Mouse (Mus musculus) thymus, postnatal 4 days (tissue): ENCODE results near the gene Sc5d.

Experiments
- DNase-seq: peaks from one replicate; pipeline ENCODE4 v3.0.0; 2021

Sc5d gene

DNA sequence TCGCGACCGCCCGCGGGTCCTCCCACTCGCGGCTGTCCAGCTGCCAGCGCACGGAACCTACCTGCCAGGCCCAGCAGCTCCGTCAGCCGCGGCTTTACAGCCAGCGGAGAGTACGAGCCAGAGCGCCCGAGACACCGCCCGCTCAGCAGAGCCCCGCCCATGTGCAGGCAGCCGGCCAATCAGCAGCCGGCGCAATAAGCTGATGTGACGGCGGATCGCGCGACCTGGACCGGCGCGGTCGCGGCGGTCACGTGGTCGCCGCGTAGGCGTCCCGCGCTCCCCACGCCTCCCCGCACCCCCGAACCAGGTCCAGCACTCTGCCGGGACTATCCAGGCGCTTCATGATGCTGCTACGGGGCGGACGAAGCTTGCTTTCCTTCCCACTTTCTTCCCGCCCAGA, at the start of gene Sc5d:
Sc5d (minus strand) TSS at position 112 of the 400 bp plus-strand sequence.
- peak; percentile 92 for DNase-seq

DNA sequence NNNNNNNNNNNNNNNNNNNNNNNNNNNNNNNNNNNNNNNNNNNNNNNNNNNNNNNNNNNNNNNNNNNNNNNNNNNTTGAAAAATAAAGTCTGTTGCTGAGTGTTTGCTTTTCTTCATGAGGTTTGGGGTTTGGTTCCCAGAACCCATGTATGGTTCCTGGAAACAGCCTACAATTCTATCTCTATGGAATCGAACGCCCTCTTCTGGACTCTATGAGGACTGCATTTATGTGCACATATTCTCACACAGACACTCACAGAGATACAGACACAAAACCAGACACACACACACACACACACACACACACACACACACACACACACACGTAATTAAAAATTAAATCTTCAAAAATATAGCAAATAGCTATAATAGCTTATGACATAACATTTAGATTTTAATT, 47.3 kb upstream of the Sc5d start:
- DNase-seq: no peak

DNA sequence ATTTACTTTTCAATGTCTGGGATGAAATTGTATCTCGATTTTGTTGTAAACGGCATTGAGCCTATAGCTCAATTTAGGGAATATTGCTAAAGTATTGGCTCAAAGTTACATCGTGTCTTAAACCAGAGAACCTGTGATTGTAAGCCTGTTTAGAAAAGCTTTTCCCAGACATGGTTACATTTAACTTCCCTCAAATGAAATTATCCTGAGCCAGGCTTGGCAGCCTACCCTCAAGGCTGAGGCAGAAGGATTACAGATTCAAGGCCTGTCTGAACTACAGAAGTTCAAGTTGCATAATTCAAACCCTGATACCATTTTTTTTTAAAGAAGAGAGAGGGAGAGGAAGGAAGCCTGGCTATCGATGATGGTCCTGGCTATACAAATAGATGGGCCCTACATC, 39.8 kb upstream of the Sc5d start:
- no peak for DNase-seq

DNA sequence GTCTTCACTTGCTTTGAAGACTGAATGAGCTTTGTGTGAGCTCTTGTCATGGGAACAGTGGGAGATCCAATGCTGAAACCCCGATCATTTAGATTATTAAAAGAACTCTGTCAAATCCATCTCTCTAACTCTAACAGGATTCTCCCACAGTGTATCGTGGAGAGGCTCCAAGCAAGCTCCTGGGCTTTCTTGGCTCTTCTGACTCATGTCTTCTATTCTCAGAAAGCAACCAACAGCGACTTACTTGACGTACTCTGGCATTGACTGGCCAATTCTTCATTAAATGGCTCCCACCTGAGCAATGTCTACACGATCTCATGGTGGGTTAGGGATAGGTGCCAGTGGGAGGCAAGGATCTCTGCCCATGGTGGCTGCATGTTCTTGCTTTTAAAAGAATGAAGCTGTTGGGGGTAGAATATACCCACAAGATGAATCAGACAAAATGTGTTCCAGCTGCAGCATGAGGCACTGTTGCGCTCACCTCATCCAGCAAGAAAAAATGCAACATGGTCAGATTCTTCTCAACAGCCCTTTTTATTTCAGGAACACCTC, 37.1 kb upstream of the Sc5d start:
- DNase-seq: no peak

DNA sequence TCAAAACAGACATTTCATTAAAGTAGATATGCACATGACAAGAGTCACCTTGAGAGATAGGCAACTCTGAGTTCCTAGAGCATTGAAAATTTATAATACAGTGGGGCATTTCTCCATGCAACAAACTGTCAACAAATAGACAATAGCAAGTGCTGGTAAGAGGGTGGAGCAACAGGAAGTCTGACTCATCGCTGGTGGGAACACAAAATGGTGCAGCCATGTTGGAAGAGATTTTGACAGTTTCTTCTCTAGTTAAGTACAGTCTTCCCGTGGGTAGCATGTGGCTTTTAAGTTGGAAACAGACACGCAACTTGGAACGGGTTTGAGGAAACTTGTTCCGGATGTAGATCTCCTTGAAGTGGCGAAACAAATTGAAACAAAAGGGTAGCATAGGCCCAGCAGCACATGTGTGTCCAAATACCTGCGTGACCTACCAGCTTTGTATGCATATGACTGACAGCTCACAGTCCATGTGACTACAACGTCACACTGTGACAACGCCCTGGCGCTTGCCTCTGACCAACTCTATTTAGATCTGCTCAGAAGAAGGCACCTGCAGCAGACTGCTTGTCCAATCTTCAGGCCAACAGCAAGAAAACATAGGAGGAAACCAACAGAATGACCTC, 32.4 kb upstream of the Sc5d start:
- DNase-seq: no peak

DNA sequence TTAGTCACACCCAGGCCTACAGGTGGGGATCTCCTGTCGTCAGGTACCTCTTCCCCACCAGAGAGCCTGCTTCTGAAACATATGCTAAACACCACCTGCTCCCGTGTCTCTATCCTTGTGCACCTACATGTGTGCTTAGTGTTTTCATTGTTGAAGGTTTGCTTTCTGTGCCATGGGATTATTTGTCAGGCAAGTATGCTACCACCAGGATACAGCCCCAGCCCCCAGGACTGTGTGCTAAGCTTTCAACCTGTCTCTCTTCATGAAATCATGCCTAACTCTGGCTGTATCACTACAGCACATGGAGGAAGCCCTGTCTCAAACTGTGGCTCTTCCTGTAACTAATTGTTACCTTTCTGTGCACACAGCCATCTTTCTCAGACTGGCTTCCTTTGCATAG, 30.1 kb upstream of the Sc5d start:
- no peak for DNase-seq

DNA sequence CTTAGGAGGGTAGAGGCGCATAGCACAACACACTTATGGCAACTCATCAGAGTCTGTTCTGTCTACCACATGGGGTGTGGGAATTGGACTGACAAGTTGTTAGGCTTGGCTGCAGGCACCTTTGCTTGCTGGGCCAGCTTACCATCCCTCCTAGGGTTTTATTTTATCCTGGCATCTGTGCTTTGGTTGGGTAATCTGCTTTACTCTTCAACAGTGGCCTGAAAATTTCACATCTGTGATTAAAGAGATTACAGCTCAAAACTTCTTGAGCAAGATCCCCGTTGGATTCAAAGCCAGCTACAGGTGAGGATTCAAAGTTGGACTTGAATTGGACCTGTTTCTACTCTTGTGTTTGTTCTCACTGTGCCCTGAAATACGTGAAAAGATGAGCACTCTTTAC, 29.5 kb upstream of the Sc5d start:
- no peak for DNase-seq

DNA sequence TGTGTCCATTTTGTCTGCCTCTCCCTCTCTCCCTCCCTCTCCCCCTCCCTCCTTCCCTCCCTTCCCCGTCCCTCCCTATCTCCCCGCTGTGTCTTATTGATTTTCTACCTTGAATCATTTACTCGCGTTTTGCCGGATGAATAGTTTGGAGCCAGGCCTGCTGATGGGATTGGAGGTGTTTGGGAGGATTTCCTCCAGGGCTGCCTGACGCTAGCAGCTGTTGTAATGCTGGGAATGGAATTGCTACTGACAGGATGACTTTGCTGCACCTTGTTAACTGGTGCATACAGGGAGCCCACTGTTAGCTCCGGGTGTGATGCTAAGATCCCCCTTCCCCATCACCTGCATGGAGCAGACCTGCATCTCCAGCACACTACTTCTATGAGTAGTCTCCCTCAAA, 29.0 kb upstream of the Sc5d start:
- no peak for DNase-seq

DNA sequence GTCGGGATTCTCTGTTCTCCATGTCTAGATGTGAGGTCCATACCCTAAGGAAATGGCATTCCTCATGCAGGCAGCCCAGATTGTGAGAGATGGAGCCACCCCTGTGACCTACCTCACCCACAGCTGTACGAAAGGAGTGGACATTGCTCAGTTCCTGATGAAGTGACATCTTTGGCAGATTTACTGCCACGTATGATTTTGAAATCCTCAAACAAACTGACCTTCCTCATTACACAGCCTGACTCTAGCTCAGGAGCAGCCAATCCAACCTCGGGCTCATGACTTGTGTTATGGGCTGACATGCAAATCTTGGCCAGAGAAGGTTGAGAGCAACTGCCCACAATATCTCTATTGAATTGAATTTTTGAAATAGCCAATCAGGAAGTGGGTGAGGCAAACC, 15.6 kb upstream of the Sc5d start:
- no peak for DNase-seq

DNA sequence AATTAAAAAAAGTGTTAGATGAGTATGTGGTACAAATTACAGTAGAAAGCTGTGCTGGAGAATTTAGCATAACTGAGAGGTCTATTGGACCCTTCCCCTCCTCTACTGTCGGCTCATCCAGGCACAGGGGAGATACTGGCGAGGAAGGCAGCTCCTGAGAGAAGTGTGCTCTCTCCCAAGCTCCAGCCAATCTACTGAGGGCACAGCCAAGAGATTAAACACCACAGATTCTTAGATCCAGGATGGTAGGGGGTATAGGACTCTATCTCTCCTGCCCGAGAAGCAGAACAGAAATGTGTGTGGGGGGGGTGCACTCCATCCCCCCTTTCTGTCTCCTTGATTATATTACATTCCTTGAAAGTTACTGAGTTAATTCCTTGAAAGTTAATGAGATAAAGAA, 14.0 kb upstream of the Sc5d start:
- no peak for DNase-seq

DNA sequence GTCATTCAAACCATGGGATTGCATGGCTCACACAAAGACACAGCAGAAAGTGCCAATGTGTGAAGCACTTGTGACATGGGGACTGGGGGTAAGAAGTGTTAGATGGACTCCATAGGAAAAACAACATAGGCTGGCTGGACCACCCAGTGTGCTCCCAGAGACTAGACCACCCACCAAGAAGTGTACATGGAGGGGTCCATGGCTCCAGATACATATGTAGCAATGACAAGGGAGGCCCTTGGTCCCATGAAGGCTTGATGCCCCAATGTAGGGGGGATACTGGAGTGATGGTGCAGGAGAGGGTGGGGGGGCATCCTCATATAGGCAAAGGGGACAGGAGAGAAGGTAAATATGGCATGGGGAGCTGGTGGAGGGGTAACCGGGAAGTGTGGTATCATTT, 13.6 kb upstream of the Sc5d start:
- no peak for DNase-seq

DNA sequence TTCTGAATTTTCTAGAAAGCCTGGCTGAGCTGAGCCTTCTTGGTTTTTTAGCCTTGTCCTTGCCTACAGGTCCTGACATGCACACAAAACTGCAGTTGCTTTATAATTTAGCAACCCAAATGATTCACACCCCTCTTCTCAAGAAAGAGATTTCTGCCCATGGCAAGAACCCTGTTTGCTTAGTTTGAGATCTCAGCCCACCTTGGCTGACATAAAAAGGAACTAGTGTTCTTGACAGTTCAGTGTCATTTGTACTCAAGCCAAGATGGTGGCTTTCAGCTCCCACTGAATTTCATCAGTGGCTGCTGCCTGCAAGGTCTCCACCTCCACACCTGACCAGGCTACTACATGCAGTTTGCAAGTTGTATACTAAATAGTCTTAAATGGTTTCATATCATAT, 13.1 kb upstream of the Sc5d start:
- DNase-seq: no peak

DNA sequence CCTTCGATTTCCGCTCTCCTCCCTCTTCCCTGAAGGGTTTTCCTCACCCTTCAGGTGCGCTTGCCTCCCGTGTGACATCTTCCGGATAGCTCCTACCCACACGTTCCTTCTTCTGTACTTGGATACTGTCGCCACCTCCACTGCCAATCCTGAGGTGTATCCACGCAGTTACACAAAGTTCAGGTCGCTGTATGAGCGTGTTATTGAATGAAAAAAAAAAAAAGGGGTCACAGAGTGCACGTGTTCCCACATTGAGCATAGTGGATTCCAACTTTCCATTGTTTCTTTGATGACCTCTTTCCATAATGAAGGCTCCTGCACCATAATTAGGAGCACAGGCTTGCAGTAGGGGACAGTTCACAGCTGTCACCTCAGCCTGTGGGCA, 11.7 kb upstream of the Sc5d start:
- DNase-seq: no peak

DNA sequence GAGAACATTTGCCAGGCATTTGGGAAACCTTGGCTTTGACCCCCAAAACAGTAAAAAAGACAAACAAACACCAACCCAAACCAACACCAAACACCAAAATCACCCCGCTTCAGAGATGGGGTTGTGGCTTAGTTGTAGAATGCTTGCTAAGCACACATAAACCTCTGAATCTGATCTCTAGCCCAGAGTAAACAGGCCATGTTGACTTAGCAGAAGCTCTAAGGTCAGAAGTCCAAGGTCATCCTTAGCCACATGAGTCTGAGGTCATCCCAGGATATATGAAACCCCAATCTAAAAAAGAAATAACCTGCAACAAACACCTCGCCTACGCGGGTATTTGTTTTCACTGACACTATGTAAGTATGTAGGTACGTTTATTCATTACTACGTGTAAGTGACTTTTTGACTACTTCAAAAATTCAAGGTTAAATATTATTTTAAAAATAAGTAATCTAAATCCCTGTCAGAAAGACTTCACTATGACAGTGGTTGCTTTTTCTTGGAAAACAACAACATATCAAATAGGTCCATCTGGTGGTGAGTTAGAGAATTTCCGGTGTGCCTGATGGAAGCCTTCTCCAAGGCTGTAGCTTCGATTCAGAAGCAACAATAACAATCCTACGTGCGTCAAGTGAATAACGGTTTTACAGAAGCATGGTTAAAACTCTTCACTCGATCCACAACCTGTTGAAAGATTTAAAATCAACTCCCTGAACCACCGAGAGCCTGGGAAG, 11.1 kb upstream of the Sc5d start:
- no peak for DNase-seq

DNA sequence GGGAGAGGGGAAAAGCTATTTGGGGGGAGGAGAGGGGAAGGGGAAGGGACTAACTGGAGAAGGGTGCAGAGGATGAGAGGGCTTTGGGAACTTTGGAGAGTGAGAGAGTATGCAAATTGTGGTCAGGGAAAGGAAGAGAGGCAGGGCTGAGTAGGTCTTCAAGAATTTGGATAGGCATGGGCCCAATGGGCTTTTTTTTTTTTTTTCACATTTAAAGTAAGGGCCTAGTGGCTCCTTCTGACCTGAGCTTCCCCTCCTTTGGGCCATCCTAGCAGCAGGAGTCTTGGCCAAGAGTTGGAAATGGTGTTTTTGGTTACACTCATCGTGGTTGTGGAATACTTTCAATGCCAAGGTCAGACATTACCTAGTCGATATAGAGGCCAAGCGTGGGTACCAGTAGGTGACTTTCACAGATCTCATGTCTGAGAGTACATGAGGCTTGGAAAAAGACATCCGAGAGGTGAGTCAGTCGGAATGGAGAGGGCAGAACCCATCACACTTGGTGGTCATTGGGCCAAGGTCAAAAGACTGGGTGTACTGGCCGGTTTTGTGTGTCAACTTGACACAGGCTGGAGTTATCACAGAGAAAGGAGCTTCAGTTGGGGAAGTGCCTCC, 9.7 kb upstream of the Sc5d start:
- no peak for DNase-seq

DNA sequence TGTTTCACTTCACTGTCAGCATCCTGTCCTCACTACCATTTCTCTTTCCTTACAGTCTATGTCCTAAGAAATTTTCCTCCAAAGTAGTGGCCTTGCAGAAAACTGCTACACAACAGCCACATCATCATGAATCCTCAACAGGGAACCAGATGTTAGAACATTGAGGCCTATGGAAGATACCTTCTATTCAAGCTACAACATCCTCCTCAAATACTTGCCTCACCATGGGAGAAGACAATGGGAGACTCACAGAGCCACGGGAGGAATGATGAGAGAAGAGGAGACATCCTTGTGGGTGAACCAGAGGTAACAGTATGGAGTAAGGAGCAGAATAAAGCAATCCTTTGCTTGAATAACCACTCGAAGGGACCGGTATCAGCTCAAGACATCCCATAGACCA, 9.1 kb upstream of the Sc5d start:
- DNase-seq: no peak

DNA sequence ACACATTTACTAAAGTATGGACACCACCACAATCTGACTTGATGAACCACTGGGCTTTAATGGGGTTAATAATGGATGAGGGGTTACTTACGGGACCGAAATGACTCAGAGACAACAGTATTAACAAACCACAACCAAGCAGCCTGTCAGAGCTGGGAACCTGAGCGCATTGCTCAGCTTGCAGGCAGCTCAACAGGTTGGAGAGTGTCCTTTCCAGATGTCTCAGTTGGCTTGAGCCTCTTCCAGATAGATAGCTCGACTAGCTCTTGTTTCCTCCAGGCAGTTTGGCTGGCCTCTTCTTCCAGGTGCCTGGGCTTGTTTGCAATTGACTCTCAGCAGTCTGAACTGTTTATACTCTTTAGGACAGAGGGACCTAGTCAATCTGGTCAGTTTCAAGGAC, 8.6 kb upstream of the Sc5d start:
- DNase-seq: no peak

DNA sequence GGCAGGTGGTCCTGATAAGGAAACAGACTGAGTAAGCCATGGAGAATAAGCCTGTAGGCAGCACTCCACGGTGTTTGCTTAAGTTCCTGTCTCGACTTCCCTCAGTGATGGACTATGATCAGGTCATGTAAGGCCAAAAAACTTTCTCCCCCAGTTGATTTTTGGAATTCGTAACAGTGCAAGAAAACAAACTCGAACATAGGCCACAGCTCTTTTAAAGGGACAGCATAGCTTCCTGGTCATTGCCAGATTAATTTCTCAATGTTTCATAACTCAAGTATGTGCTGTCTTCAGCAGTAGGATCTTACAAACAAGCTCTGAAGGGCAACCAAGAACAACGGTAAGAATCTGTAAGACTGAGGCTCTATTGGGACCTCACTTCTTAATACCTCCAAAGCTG, 7.4 kb upstream of the Sc5d start:
- DNase-seq: no peak

DNA sequence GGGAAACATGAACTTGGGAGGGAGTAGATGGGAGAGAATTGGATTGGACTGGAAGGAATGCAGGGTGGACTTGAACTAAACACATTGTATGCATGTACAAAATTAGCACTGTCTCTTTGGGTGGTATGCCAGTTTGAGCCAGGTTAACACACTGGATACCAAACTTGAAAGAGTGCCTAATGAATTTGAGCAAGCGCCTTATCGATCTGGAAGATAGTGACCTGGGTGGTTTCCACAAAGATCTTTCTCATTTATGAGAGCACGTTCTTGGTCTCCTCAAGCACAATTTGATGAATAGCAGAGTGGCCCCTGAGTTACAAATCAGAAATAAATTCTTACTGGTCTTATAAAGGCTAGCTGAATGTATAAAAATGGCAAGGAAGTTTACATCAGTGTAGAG, 6.6 kb upstream of the Sc5d start:
- no peak for DNase-seq

DNA sequence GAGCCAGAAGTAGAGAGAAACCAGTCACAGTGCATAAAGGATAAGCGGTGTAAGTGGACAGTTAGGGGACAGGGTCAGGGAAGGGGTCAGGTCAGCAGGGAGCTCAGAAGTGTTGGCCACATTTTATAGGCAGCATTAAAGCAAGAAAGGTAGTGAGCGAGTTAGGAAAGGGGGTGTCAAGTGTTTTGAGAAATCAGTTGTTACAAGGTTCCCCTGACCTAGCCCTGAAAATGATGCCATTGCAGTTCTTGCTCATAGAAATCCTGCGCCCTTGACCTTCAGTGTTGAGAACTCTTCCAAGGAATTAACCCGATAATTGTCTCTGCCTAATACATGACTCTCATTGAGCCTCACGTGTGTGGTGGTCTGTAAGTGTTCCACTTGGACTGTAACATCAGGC, 6.0 kb upstream of the Sc5d start:
- DNase-seq: no peak

DNA sequence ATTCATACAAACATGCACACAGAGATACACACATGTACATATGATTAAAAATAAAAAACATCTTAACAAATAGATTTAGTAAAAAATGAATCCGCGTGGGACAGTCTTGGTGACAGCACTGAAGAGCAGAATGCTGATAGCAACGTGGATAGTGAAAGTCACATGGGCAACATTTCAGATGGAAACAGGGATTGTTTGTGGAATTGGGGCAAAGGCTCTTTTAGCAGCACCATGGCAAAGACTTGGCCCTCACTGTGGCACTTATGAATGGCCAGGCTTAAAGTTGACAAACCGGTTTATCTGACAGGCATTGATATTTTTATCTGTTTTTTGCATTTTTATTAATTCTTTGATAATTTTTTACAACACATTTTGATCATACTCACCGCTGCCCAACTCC, 4.3 kb upstream of the Sc5d start:
- DNase-seq: no peak

DNA sequence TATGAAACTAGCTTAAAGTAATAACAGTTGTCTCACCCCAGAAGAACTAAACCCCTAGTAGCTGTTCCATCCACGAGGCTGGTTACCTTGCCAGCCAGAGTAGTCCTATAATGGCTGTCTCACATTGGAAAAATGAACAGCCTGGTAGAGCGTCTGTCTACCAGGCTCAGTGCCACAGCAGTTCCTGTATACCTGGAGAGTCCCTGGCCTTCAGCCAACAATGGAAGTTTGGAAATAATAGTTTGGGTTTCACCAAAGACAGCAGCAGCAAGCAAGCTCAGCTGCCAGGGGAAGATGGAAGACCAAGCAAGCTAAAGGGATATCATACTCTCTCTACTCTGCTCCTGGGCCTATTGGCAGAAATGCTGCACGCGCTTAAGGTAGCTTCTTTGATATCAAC, 1.3 kb upstream of the Sc5d start:
- DNase-seq: no peak

DNA sequence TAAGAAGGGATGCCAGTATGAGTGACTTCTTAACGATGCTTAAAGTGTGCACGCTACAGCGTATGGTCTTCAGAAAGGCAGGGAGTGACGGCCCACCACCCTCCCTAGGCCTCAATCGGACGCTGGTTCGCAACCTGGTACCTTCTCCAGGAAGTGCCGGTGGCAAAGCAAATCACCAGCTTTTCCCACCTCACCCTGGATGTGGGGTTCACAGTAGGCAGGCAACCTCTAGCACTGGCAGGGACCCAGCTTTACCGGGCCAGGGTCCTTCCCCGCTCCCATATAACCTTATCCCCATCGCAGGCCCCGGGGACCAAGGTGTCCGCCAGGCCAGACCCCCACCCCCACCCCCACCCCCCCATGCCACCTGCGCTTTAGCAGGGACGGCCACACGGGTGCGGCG, 346 bp downstream of the Sc5d start:
- peak; percentile 53 for DNase-seq

DNA sequence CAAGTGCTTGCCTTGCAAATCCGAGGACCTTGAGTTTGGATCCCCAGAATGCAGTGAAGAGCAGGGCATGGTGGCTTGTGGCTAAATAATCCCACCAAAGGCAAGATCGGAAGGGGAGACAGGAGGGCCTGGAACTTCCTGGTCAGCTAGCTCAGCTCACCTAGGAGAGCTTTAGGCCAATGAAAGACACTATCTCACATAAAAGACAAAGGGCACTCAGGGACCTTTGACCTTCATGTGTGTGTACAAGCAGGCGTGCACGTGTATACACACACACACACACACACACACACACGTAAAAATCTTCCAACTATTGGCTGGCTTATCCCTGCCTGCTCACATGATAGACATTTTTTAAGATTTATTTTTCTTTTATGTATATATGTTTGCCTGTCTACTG, 3.6 kb downstream of the Sc5d start:
- no peak for DNase-seq

DNA sequence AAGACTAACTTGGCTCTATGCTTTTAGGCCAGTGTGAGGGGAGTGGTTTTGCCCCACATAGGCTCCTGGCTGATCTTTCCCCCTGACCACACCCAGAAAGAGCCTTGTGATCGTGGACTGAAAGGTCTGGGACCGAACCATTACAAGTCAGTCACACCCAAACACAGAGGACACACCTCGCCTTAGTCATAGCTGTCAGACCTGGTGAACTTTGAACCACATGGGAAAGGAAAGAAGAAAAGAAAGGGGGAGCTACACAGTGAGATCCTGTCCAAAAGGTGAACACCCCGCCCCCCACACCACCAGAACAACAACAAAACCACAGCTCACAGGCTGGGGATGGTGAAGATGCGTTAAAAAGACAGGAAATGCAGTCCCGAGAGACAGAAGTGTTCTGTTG, 14.9 kb downstream of the Sc5d start:
- peak; percentile 40 for DNase-seq
